In the genomic region with DNA sequence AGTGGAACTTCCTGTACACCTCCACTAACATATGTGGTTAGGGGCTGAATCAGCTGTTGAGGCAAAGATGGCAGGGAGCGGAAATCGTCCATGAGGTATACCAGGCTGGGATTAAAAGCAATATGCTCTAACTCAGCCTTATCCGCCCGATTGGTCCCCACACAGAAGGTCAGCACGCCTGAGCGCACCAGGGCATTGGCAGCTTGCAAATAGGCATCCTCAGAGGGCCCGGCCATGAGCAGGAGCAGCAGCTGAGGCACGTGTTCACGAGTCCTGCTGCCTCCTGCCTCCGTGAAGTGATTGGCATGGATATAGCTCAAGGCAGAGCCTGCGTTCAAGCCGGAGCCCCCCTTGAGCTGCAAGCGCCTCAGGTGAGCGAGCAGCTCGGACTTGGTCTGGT, we compare ENCODE assay signal across 11 mouse cellular contexts.
"Had no signal": no experiment of that assay in that cellular context is flagged by ENCODE, and none has a peak within 500 bp of the region (broad histone marks: within the 10 kb centered on the region; RNA-seq: fewer than 3 reads in every experiment).

No protein-coding gene starts in this region.

- H3K9me3 ChIP-seq: limb, embryonic 13.5 days; midbrain, embryonic 13.5 days; stomach, embryonic 15.5 days had no signal

- DNase-seq: kidney, adult 8-10 months; kidney, postnatal 25 days; layer of hippocampus, adult 9-11 months; layer of hippocampus, postnatal 36 days; lung, adult 18-20 months; thymus, postnatal 36 days had no signal

- H3K27ac ChIP-seq: limb, embryonic 13.5 days; liver, embryonic 14.5 days; midbrain, embryonic 13.5 days; stomach, embryonic 15.5 days had no signal

- ATAC-seq: intestine, embryonic 16.5 days; midbrain, embryonic 13.5 days had no signal

- H3K27me3 ChIP-seq: limb, embryonic 13.5 days; midbrain, embryonic 13.5 days; stomach, embryonic 15.5 days had no signal

- H3K4me1 ChIP-seq: limb, embryonic 13.5 days; midbrain, embryonic 13.5 days; stomach, embryonic 15.5 days had no signal

- H3K4me2 ChIP-seq: limb, embryonic 13.5 days; midbrain, embryonic 13.5 days; stomach, embryonic 15.5 days had no signal

- H3K4me3 ChIP-seq: limb, embryonic 13.5 days; midbrain, embryonic 13.5 days; stomach, embryonic 15.5 days had no signal

- H3K9ac ChIP-seq: limb, embryonic 13.5 days; liver, embryonic 14.5 days; midbrain, embryonic 13.5 days; stomach, embryonic 15.5 days had no signal

- H3K36me3 ChIP-seq: midbrain, embryonic 13.5 days had no signal
